Mouse (Mus musculus) brain, embryonic 14.5 days (tissue): ENCODE data around the gene Cxcr5.

Source experiments
- CTCF ChIP-seq: fragments of 200-500 bp; IDR thresholded peaks from 2 replicates; pipeline ENCODE4 v1.5.1; 2012; ENCODE audit warnings: inconsistent platforms, mild to moderate bottlenecking, moderate library complexity, borderline replicate concordance; ENCODE audit not compliant: insufficient read depth, insufficient read length; ENCODE audit errors: extremely low read depth
- POLR2A ChIP-seq: fragments of 200-500 bp; IDR thresholded peaks from 2 replicates; pipeline ENCODE4 v1.6.1; 2012; ENCODE audit warnings: mild to moderate bottlenecking, inconsistent platforms, borderline replicate concordance; ENCODE audit not compliant: poor library complexity, insufficient read depth, insufficient read length, severe bottlenecking; ENCODE audit errors: extremely low read depth

GRCm38 (mm10) chr9:44540676-44541075 is 21.0 kb downstream of the Cxcr5 start:
- TF ChIP-seq POLR2A = no peak
- no peak for TF ChIP-seq CTCF
